10 mouse cellular contexts compared by ENCODE assay signal in the genomic region with DNA sequence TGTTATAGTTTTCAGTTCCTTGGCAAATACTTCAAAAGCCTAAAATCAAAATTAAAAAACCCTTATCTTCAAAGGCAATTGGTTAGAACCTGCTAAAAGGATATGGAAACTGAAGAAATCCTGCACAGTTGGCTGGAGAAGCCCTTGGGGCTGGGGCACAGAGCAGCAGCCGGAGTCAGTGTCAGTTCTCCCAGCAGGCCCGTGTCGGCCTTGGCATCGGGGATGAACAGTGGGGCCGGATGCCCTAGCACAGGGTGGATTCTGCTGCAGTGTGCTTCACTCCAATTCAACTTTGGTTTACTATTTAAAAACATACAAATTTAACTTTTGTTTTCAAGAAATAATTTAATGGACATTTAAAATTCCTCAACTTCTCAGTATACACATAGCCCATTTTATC. TPM values are rescaled to one million over a fixed set of nuclear protein-coding genes. Genes with fewer than 3 reads are reported as not detected.
"Had no signal": no experiment of that assay in that cellular context is flagged by ENCODE, and none has a peak within 500 bp of the region (broad histone marks: within the 10 kb centered on the region; RNA-seq: fewer than 3 reads in every experiment).

No protein-coding gene starts in this region.

- ATAC-seq: liver, postnatal 0 days; midbrain, embryonic 16.5 days had no signal

- DNase-seq: kidney, postnatal 25 days; liver; liver, embryonic 13.5 days; liver, postnatal 0 days; lung, postnatal 14 days; right cerebral cortex, adult 18-20 months; thymus, adult 18-20 months; thymus, postnatal 14 days had no signal

RNA-seq across cellular contexts. Expression of gene Sptbn2, which starts 52.8 kb away (rescaled TPM):
- total RNA-seq: megakaryocyte-erythroid progenitor cell, adult 5-6 weeks had no signal
